In the genomic region with DNA sequence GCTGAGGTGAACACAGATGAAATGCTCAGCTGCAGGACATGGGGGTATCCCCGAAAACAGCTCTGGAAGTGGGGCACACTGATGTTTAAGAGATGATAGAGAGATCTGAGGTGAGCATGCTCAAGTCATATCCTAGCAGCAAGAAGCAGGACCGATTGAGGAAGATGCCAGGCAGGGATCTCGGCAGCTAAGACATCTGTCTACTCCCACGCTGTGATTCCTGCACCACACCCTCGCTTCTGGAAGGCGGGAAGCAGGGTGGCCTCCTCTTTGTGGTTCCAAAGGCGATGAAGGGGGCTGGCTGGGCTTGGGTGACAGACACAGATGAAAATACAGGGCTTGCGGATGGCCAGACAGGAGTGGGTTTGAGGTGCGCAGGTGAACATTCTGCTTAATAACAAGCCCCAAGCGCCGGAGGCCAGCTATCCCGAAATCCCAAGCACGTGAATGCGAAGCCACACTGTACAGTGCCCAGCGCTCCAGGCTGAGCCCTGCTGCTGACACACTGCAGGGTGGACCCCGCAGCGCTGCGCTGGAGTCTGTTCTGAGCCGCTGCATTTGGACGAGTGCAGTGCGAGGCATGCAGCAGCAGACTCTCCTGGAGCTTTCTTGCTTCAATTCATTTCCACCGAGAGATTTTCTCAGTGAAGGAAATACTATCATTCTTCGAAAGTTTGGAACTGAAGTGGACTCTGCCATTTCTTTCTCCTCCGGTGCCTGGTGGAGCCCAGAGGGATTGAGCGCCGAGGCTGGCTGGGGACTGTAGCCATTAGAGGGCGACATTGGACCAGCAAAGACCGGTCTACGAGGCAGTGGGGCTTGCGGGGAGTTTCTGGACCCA, we compare ENCODE assay signal across 8 mouse cellular contexts.
A peak's percentile ranks its signal among the peaks of the same experiment; 100 is the strongest.
DNase-seq lines count a peak whose midpoint lies in the region; ATAC-seq lines count a peak whose summit lies in the region.

No protein-coding gene starts in this region.

- H3K4me3 ChIP-seq in embryonic facial prominence, embryonic 11.5 days (ENCODE audit: low read depth, low read length), result peak overlapping the region; percentile 8; the same call in 1 of the 2 replicates
- peak overlapping the region; percentile 17; the same call in 1 of the 2 replicates for H3K4me3 ChIP-seq in intestine, embryonic 15.5 days (replicated peaks)
- H3K4me3 ChIP-seq in midbrain, embryonic 14.5 days (replicated peaks; ENCODE audit: low read depth, low read length), result no peak overlapping the region
- H3K4me3 ChIP-seq in stomach, embryonic 16.5 days (replicated peaks; ENCODE audit: low read length), result peak overlapping the region; percentile 20; the same call in 1 of the 2 replicates

- H3K9me3 ChIP-seq in embryonic facial prominence, embryonic 11.5 days (replicated peaks; ENCODE audit: control insufficient read depth, low read length), result no peaks in the 10 kb centered on the region
- H3K9me3 ChIP-seq in intestine, embryonic 15.5 days, result no peaks in the 10 kb centered on the region
- H3K9me3 ChIP-seq in midbrain, embryonic 14.5 days (ENCODE audit: control insufficient read depth, low read length), result no peaks in the 10 kb centered on the region
- no peaks in the 10 kb centered on the region for H3K9me3 ChIP-seq in stomach, embryonic 16.5 days (replicated peaks; ENCODE audit: control insufficient read depth, low read length)

- intact Hi-C loops in left cerebral cortex, postnatal 36 days (cut with DNase I), result loop anchor here (1.0 to 5.0 kb wide), 5 partner anchors 119 to 584 kb away; partner anchors contain the start of gene Ptpru

- 23% methylated on average over 30 of the region's 30 CpGs for WGBS in embryonic facial prominence, embryonic 11.5 days
- 19% methylated on average over 30 of the region's 30 CpGs for WGBS in intestine, embryonic 15.5 days
- WGBS in midbrain, embryonic 14.5 days, result 17% methylated on average over 30 of the region's 30 CpGs
- WGBS in stomach, embryonic 16.5 days, result 19% methylated on average over 30 of the region's 30 CpGs

- H3K36me3 ChIP-seq in embryonic facial prominence, embryonic 11.5 days (replicated peaks; ENCODE audit: control insufficient read depth, insufficient read depth, low read depth, low read length), result no peaks in the 10 kb centered on the region
- H3K36me3 ChIP-seq in intestine, embryonic 15.5 days, result no peaks in the 10 kb centered on the region
- no peaks in the 10 kb centered on the region for H3K36me3 ChIP-seq in midbrain, embryonic 14.5 days (ENCODE audit: control insufficient read depth, insufficient read depth, low read length)
- no peaks in the 10 kb centered on the region for H3K36me3 ChIP-seq in stomach, embryonic 16.5 days (ENCODE audit: control insufficient read depth, insufficient read depth, low read length)

- H3K4me1 ChIP-seq in embryonic facial prominence, embryonic 11.5 days (ENCODE audit: control insufficient read depth, insufficient read depth, low read length), result no peaks in the 10 kb centered on the region
- H3K4me1 ChIP-seq in intestine, embryonic 15.5 days (replicated peaks), result peaks cover 2% of the 10 kb centered on the region; the same call in 1 of the 2 replicates
- peaks cover 6% of the 10 kb centered on the region; the same call in 1 of the 2 replicates for H3K4me1 ChIP-seq in midbrain, embryonic 14.5 days (ENCODE audit: control insufficient read depth, insufficient read depth, low read length)
- no peaks in the 10 kb centered on the region for H3K4me1 ChIP-seq in stomach, embryonic 16.5 days (ENCODE audit: control insufficient read depth, insufficient read depth, low read length)

- no peak for ATAC-seq in CD4-positive, CD25-positive, alpha-beta regulatory T cell, adult 4 months
- peak; percentile 57; the same call in 1 of the 2 replicates for ATAC-seq in embryonic facial prominence, embryonic 11.5 days (replicated peaks; ENCODE audit: insufficient number of reproducible peaks, low FRiP score, low TSS enrichment, low read depth)
- peak; percentile 78 for ATAC-seq in intestine, embryonic 15.5 days
- peak; percentile 70; the same call in 1 of the 2 replicates for ATAC-seq in midbrain, embryonic 14.5 days (ENCODE audit: low FRiP score, low TSS enrichment)
- peak; percentile 48; the same call in 1 of the 2 replicates for ATAC-seq in stomach, embryonic 16.5 days (ENCODE audit: insufficient read depth, low FRiP score)

- H3K4me2 ChIP-seq in embryonic facial prominence, embryonic 11.5 days (ENCODE audit: low read depth, low read length), result peak overlapping the region; percentile 37
- H3K4me2 ChIP-seq in intestine, embryonic 15.5 days (replicated peaks), result peak overlapping the region; percentile 54
- H3K4me2 ChIP-seq in midbrain, embryonic 14.5 days (ENCODE audit: low read length), result peak overlapping the region; percentile 49
- peak overlapping the region; percentile 50 for H3K4me2 ChIP-seq in stomach, embryonic 16.5 days (ENCODE audit: low read depth, low read length)

- H3K9ac ChIP-seq in embryonic facial prominence, embryonic 11.5 days (replicated peaks; ENCODE audit: low read length), result peak overlapping the region; percentile 5; the same call in 1 of the 2 replicates
- H3K9ac ChIP-seq in intestine, embryonic 15.5 days, result no peak overlapping the region
- 0 out of 2 replicates have a peak overlapping the region, but pooled peaks have one; percentile 16 for H3K9ac ChIP-seq in midbrain, embryonic 14.5 days (replicated peaks; ENCODE audit: low read length)
- H3K9ac ChIP-seq in stomach, embryonic 16.5 days (ENCODE audit: low read length), result no peak overlapping the region

- DNase-seq in CD4-positive, CD25-positive, alpha-beta regulatory T cell, adult 2 months (ENCODE audit: low read depth, low spot score), result peak; percentile 10
- peak; percentile 88 for DNase-seq in embryonic facial prominence, embryonic 11.5 days (ENCODE audit: low spot score)
- DNase-seq in heart, adult 11 months, result peak; percentile 96
- peak; percentile 79 to 84 for DNase-seq in left cerebral cortex, postnatal 36 days (ENCODE audit: low spot score in 2 of 2)
- peak; percentile 91 for DNase-seq in midbrain, embryonic 14.5 days

- no peaks in the 10 kb centered on the region for H3K27me3 ChIP-seq in embryonic facial prominence, embryonic 11.5 days (ENCODE audit: control insufficient read depth, insufficient read depth, low read length)
- H3K27me3 ChIP-seq in intestine, embryonic 15.5 days (replicated peaks), result 0 out of 2 replicates have a peak, but pooled peaks cover 8% of the 10 kb centered on the region
- H3K27me3 ChIP-seq in midbrain, embryonic 14.5 days (ENCODE audit: control insufficient read depth, insufficient read depth, low read length), result no peaks in the 10 kb centered on the region
- peaks cover 7% of the 10 kb centered on the region; the same call in 1 of the 2 replicates for H3K27me3 ChIP-seq in stomach, embryonic 16.5 days (ENCODE audit: control insufficient read depth, insufficient read depth, low read length)

- H3K27ac ChIP-seq in embryonic facial prominence, embryonic 11.5 days (replicated peaks; ENCODE audit: low read depth, low read length), result no peak overlapping the region
- no peak overlapping the region for H3K27ac ChIP-seq in intestine, embryonic 15.5 days
- H3K27ac ChIP-seq in midbrain, embryonic 14.5 days (replicated peaks; ENCODE audit: low read depth, low read length), result no peak overlapping the region
- H3K27ac ChIP-seq in stomach, embryonic 16.5 days (ENCODE audit: low read length), result no peak overlapping the region

Comparison
In these comparisons a context has a peak if more than half of its experiments do, and no peak if none do; other contexts are left out.
1. DNase-seq: peak in every context shown above with its lines; median percentile 96 in heart, adult 11 months; 91 in midbrain, embryonic 14.5 days; 88 in embryonic facial prominence, embryonic 11.5 days; 82 in left cerebral cortex, postnatal 36 days; 10 in CD4-positive, CD25-positive, alpha-beta regulatory T cell, adult 2 months.
2. H3K9ac ChIP-seq: peak in embryonic facial prominence, embryonic 11.5 days (single experiment) and midbrain, embryonic 14.5 days (single experiment); none in intestine, embryonic 15.5 days (single experiment) and stomach, embryonic 16.5 days (single experiment).
3. Peak in every context shown above with its lines, with median percentiles within 50 percentile points of each other: H3K4me2 ChIP-seq.